Mouse (Mus musculus): ENCODE measurements around the gene Lmln.

DNA sequence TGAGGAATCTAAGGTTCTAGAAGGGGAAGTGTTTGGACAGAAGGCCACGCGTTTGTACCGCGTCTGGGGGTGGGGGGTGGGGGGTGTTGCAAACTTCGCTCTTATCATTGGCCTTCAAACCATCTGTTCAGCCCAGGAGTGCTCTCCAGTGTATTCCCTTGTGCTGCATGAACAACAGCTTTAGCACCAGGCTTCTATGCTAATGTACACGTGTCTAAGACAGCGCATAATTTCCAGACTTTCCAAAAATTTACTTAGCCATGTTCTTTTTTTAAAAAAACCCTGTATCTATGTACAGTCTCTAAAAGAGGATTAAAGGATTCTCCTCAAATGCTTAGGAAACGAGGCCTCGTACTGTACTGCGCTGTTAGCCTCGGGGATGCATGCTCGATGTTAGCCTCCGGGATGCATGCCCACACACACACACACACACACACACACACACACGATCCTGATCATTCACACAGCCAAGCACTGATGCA lies 96.3 kb downstream of the Lmln start:
- TF ChIP-seq CTCF (IDR thresholded peaks at IDR 0.05; ENCODE audit: insufficient read depth, low read depth, low read length) (no peak), POLR2A (IDR thresholded peaks at IDR 0.05; ENCODE audit: insufficient read depth, low read depth, low read length) (no peak)

Measured in olfactory bulb, adult 2 months (tissue).